Mouse (Mus musculus) left cerebral cortex, adult 2 months (tissue): Measurements from ENCODE around the gene Ly6g6e. TPM values are rescaled to one million over a fixed set of nuclear protein-coding genes. Genes with fewer than 3 reads are reported as not detected.
"Not testable (repeated sequence)": the region's sequence is repeated elsewhere in the genome, so short reads cannot be mapped to it uniquely, and the experiment has no call there.

Experiments
- DNase-seq, 2 experiments: peaks; one replicate each; pipeline ENCODE4 v3.0.0; 2021 to 2022; ENCODE audit warnings: low spot score in 2 of 2, mixed read lengths in 1 of 2; ENCODE audit errors: extremely low spot score in 1 of 2
- H3K27ac ChIP-seq: fragments of 200-600 bp; 2 replicates; pipeline ENCODE4 v1.8.1; 2022
- H3K4me3 ChIP-seq: fragments of 200-600 bp; 2 replicates; pipeline ENCODE4 v1.8.1; 2022
- CTCF ChIP-seq: fragments of 200-600 bp; IDR thresholded peaks from 2 replicates; pipeline ENCODE4 v1.8.1; 2022; ENCODE audit warnings: antibody characterized with exemption, mild to moderate bottlenecking, moderate library complexity
- intact Hi-C: fragments of 180-260 bp; cut with DNase I; formaldehyde crosslinking; loops from one replicate; pipeline ENCODE4 v1.15.1; 2025
- long read RNA-seq, 2 experiments: library from polyadenylated mRNA; stranded (forward); transcript quantifications; one replicate each; pipeline ENCODE4 v2.0.0; 2021; ENCODE audit warnings: borderline mapping rate in 2 of 2
- total RNA-seq, 2 experiments: library from RNA; stranded (reverse); gene quantifications; 2 replicates each; pipeline ENCODE4 v1.2.3; 2021

Ly6g6e gene
- total RNA-seq = 1 to 10 TPM; 2.1 to 3.6 TPM
- long read RNA-seq, experiment 1, partial matches to known transcripts = 0 of 3 reads
- long read RNA-seq, experiment 1, other reads (novel, unspliced or antisense) = 1 of 3 reads
- long read RNA-seq, experiment 2, partial matches to known transcripts = 0 of 2 reads
- long read RNA-seq, experiment 2, other reads (novel, unspliced or antisense) = 1 of 2 reads

DNA sequence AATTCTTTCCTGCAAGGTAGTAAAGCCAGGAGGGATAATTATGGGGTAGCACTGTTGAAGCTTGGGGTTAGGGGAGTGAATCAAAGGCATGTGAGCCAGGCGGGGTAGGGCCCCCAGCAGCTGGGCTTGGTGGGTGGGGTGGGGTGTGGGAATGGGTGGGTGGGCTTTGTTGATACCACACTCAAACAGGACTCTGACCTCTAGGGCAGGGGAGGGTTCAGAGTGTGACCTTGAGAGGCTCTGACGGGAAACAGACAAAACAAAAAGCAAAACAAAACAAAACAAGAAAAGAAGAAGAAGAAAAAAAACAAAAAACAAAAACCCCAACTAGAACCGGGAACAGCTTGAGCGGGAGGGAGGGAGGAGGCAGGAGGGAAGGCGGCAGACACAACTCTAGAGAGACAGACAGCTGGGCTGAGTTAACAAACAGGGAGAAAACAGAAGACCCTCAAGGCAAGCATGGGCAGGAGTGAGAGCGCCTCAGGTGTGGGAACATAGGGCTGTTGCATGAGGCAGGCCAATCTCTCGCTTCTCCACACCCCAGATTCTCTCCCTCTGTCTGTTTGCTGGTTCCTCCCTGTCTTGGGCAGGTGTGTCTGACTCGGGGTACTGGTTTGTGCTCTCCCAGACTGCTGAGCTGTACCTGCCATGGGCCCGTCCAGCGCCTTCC, at the start of gene Ly6g6e:
Gene Ly6g6e, plus strand, starts transcription at position 396 of the 670 bp plus-strand sequence.
- peak within 1 kb of the TSS; percentile 22 for H3K4me3 ChIP-seq
- DNase-seq = no peak
- intact Hi-C loops = no loop called here

DNA sequence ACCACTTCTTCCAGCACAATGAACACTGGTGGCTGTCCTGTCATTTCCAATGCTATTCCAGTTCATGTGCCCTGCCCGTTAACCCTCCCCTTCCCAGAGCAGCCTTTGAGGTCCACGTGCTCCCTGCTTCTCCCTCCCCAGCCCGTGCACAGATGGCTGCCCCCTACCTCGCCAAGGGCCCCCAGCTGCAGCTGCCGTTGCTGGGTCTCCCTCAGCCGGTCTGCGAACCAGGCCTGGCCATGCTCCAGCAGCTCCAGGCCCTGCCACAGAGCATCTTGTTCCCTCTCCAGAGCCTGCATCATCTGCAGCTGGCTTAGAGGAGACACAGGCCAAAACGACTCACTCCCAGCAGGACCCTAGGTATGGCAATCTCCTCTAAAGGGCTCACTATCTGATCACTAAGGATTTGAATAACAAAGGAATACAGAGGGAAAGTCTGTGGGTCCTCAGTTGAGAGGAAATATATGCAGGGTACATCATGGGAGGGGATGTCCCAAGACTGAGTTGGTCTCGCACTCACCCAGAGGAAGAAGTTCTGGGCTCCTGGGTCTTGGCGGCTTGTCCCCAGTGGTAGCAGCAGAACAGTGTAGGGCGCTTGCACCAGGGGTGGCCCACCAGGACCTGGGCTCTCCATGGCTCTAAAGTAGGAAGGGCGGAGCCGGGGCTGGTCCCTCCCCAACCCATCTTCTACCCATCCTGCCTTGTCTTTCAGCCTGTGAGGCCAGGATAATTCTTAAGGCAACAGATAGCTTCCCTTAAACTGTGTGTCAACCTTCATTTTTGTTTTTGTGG, 49.2 kb upstream of the Ly6g6e start, which contains the start of gene Sapcd1:
Gene Sapcd1, minus strand, starts transcription at position 740 of the 792 bp plus-strand sequence.
- no peak for TF ChIP-seq CTCF
- Histone ChIP-seq H3K4me3 (no peak within 1 kb of the TSS), H3K27ac (no peak within 1 kb of the TSS)
- peak in 1 of 2 experiments; percentile 36 for DNase-seq
- intact Hi-C loops = loop anchor here (10.0 kb wide), 1 partner anchor 207 kb away; the partner anchor contains the start of genes Atp6v1g2 and Nfkbil1

More for the DNA sequence above, at the start of gene Ly6g6e:
- peak within 1 kb of the TSS; percentile 11; the same call in 1 of the 2 replicates for H3K27ac ChIP-seq
- no peak for TF ChIP-seq CTCF

DNA sequence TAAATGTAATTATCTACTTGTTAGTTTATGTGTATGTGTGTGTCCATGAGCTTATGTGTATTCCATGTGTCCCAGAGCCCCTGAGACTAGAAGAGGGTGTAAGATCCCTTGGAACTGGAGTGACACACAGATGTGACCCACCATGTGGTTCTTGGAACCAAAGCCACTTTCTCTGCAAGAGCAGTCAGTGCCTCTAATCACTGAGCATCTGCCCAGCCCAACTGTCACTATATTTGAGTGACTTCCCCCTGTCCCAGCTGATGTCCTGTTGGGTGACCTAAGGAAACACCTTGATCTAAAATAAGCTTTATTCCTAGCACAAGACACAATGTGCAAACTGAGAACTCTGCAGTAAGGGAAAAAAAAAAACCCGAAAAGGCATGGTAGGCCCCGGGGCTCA, 48.4 kb upstream of the Ly6g6e start:
- intact Hi-C loops = loop anchor here (10.0 kb wide), 1 partner anchor 206 kb away; the partner anchor contains the start of genes Atp6v1g2 and Nfkbil1
- H3K4me3 ChIP-seq = no peak overlapping the region
- H3K27ac ChIP-seq = no peak overlapping the region

GRCm38 (mm10) chr17:35029691-35030532, 46.8 kb upstream of the Ly6g6e start:
- Histone ChIP-seq H3K4me3 (no peak overlapping the region), H3K27ac (no peak overlapping the region)
- intact Hi-C loops = loop anchor here (10.0 kb wide), 1 partner anchor 205 kb away; the partner anchor contains the start of genes Atp6v1g2 and Nfkbil1
- DNase-seq = no peak
- peak; percentile 51 for TF ChIP-seq CTCF

More for the DNA sequence above, 48.4 kb upstream of the Ly6g6e start:
- no peak for TF ChIP-seq CTCF
- no peak for DNase-seq

DNA sequence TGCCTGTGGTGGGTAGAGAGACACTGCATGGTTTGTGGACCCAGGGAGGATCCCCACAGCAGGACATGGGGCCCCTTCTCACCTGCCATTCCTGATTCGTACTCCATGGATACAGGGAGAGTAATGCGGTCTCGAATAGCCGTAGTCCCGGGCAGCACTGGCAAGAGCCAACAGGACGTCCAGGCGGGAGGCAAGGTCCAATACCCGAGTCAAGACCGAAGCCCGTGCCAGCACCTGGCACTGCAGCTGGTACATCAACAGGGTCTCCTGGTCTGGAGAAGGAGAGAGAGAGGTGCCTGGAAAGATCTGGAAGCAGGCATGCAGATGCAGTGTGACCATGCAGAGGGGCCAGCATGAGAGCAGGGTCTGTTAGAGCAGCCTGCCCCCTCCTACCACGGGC, 45.4 kb upstream of the Ly6g6e start:
- no peak overlapping the region for H3K4me3 ChIP-seq
- no peak for DNase-seq
- no peak for TF ChIP-seq CTCF
- intact Hi-C loops = no loop called here
- no peak overlapping the region for H3K27ac ChIP-seq

- TF ChIP-seq CTCF = no peak
- intact Hi-C loops = no loop called here
- no peak overlapping the region for H3K27ac ChIP-seq
- no peak for DNase-seq
- no peak overlapping the region for H3K4me3 ChIP-seq
Measured at GRCm38 (mm10) chr17:35031880-35032279, 44.8 kb upstream of the Ly6g6e start.

DNA sequence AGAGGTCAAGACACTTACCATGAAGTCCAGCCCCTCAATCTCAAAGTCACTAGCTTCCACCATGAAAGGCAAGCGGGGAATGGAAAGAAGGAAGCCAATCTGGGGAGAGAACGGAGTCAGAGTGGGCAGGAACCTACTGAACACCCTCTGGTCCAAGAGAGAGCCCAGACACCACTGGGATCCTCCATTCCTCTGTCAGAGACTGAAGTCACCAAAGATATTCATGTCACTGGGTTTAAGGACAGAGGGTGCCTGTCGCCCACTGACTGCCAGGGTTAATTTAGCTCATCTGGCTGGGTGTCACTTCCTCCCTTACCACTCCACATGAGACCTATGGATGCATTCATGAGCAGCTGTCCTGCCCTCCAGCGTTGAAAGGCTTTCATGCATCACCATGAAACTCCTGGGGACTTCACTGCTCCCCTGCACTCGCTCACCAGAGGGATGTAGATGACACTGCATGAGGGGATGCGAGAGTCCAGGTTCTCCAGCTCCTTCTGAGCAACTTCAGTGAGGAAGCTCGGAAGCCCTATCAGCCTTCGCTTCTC, 44.3 kb upstream of the Ly6g6e start:
- Histone ChIP-seq H3K4me3 (no peak overlapping the region), H3K27ac (no peak overlapping the region)
- intact Hi-C loops = no loop called here
- no peak for DNase-seq
- no peak for TF ChIP-seq CTCF

DNA sequence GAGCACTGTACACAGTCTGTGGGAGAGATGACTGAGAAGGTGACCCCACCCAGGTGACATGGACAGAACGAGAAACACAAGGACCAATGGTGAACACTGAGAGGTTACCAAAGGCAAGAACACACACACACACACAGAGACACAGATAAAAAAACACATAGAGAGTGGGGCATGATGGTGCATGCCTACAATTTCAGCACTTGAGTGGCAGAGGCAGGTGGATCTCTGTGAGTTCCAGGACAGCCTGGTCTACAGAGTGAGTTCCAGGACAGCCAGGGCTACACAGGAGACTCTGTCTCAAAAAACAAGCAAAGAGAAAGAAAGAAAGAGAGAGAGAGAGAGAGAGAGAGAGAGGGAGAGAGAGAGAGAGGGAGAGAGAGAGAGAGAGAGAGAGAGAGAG, 43.0 kb upstream of the Ly6g6e start:
- H3K4me3 ChIP-seq, DNase-seq, H3K27ac ChIP-seq, intact Hi-C loops: not testable (repeated sequence)

DNA sequence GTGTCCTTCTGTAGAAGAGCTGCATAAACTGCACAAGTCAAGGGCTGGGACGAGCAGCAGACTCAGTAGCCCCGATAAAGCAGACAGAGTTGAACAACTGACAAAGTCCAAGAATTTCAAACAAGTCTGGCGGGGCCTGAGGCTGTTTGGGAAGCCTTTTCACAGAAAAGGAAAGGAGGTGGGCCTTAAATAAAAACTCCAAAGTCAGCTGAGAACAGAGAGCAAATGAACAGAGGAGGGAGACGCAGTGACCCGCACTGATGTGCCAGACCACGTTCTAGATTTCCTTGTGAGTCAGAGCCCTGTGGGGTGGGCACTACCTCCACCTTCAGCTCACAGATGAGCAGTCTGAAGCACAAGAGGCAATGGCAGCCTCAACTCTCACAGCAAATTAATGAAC, 41.8 kb upstream of the Ly6g6e start:
- intact Hi-C loops = no loop called here
- Histone ChIP-seq H3K4me3 (no peak overlapping the region), H3K27ac (no peak overlapping the region)
- DNase-seq = no peak
- TF ChIP-seq CTCF = no peak

GRCm38 (mm10) chr17:35039121-35039873, 37.4 kb upstream of the Ly6g6e start:
- H3K27ac ChIP-seq = no peak overlapping the region
- TF ChIP-seq CTCF = no peak
- no peak for DNase-seq
- intact Hi-C loops = no loop called here
- no peak overlapping the region for H3K4me3 ChIP-seq
